Mouse (Mus musculus): ENCODE results near the gene Tmem135. TPM values are rescaled to one million over a fixed set of nuclear protein-coding genes. Genes with fewer than 3 reads are reported as not detected.

The Tmem135 gene
- total and polyA plus RNA-seq, 3 experiments, result 7.4 to 33.9 TPM; not detected in 1

DNA sequence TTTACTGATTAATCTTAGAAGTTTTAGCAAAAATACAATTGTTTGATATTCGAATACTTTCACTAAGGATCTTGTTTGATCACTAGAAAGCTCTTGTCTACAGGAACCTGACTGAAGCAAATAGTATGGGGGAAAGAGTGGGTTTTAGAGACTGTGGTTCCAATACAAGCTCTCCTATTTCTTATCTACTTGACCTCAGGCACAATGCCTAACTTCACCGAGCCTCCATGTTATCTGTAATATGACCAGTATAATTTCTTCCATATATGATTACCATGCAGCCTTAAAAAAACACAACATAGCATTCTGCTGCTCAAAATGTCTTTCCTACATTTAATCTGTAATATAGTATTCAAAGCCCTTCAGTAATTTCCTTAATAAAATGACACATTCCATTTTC, 161.9 kb downstream of the Tmem135 start:
- Histone ChIP-seq H3K36me3 (ENCODE audit: control insufficient read depth in 1 of 2, insufficient read depth in 2 of 2, low read length in 2 of 2) (peaks cover 0 to 19% of the 10 kb centered on the region in 2 experiments; a peak in 2 of 4 replicates), H3K9me3 (replicated peaks; ENCODE audit: insufficient read depth, low read length) (no peaks in the 10 kb centered on the region), H3K4me3 (ENCODE audit: control insufficient read depth in 1 of 2, insufficient read depth in 1 of 2, low read depth in 2 of 2, low read length in 2 of 2) (peak overlapping the region in 1 of 2 experiments; percentile 37; a peak in 1 of 4 replicates), H3K4me1 (ENCODE audit: control insufficient read depth in 1 of 2, insufficient read depth in 2 of 2, low read length in 2 of 2) (peaks cover 4 to 23% of the 10 kb centered on the region in 2 experiments; a peak in 2 of 4 replicates), H3K27ac (ENCODE audit: control insufficient read depth, low read depth, low read length) (no peak overlapping the region; the same call in 1 of the 2 replicates), H3K27me3 (ENCODE audit: control insufficient read depth in 1 of 2, insufficient read depth in 2 of 2, low read length in 2 of 2) (no peaks in the 10 kb centered on the region), H3K9ac (ENCODE audit: control insufficient read depth, low read depth, low read length, poor library complexity, severe bottlenecking) (no peak overlapping the region; the same call in 1 of the 2 replicates), H3K79me2 (ENCODE audit: control insufficient read depth, insufficient read depth, low read length, poor library complexity) (no peaks in the 10 kb centered on the region)
- TF ChIP-seq GATA1 (IDR thresholded peaks at IDR 0.05; ENCODE audit: low read depth, low read length) (peak; percentile 57; the same call in 1 of the 2 replicates), ZNF384 (IDR thresholded peaks at IDR 0.05; ENCODE audit: low read depth, low read length) (no peak), MXI1 (IDR thresholded peaks at IDR 0.05; ENCODE audit: low read depth, low read length) (no peak), CHD2 (IDR thresholded peaks at IDR 0.05; ENCODE audit: low read length) (no peak), NELFE (IDR thresholded peaks at IDR 0.05; ENCODE audit: low read depth, low read length) (no peak), CHD1 (IDR thresholded peaks at IDR 0.05; ENCODE audit: low read depth, low read length) (no peak), POLR2AphosphoS2 (IDR thresholded peaks at IDR 0.05; ENCODE audit: low read length) (no peak), MAX (IDR thresholded peaks at IDR 0.05; ENCODE audit: low read length) (no peak), TAL1 (IDR thresholded peaks at IDR 0.05; ENCODE audit: low read length) (peak; percentile 21; the same call in 1 of the 2 replicates)
- DNase-seq (ENCODE audit: low read depth, low spot score), result peak; percentile 50

DNA sequence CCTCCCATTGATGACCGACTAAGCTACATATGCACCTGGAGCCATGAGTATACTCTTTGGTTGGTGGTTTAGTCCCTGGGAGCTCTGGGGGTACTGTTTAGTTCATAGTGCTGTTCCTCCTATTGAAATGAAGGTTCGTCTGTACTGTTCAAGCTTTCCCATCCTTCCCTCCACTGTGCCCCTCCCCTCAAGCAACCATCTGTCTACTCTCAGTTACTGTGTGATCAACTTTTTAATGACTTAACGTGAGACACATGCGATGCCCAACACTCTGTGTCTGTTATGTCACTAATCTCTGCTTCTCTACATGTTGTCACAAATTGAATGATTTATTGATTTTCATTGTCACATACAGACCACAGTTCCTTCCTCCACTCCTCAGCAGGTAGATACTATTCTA, 164.4 kb downstream of the Tmem135 start:
- no peak overlapping the region for H3K4me3 ChIP-seq (ENCODE audit: control insufficient read depth in 1 of 2, insufficient read depth in 1 of 2, low read depth in 2 of 2, low read length in 2 of 2)
- TF ChIP-seq UBTF (IDR thresholded peaks at IDR 0.05; ENCODE audit: borderline replicate concordance, insufficient read depth, low read depth, low read length), result no peak
- no peak for TF ChIP-seq NELFE (IDR thresholded peaks at IDR 0.05; ENCODE audit: low read depth, low read length)
- no peak for TF ChIP-seq TAL1 (IDR thresholded peaks at IDR 0.05; ENCODE audit: low read length)
- TF ChIP-seq CTCF (IDR thresholded peaks at IDR 0.05 in 2 of 3, conservative IDR thresholded peaks at IDR 0.05 in 1 of 3; ENCODE audit: control insufficient read depth in 1 of 3, insufficient read depth in 1 of 3, low read depth in 2 of 3, low read length in 3 of 3, poor library complexity in 1 of 3, severe bottlenecking in 1 of 3), result no peak
- no peak for TF ChIP-seq MXI1 (IDR thresholded peaks at IDR 0.05; ENCODE audit: low read depth, low read length)

GRCm38 (mm10) chr7:89236592-89236991, 167.4 kb downstream of the Tmem135 start:
- no peak overlapping the region for H3K4me3 ChIP-seq (ENCODE audit: control insufficient read depth in 1 of 2, insufficient read depth in 1 of 2, low read depth in 2 of 2, low read length in 2 of 2)
- peaks cover 0 to 4% of the 10 kb centered on the region in 2 experiments; a peak in 2 of 4 replicates for H3K4me1 ChIP-seq (ENCODE audit: control insufficient read depth in 1 of 2, insufficient read depth in 2 of 2, low read length in 2 of 2)
- H3K27ac ChIP-seq (ENCODE audit: control insufficient read depth, low read depth, low read length), result no peak overlapping the region
- H3K36me3 ChIP-seq (ENCODE audit: control insufficient read depth in 1 of 2, insufficient read depth in 2 of 2, low read length in 2 of 2), result peaks cover 0 to 6% of the 10 kb centered on the region in 2 experiments; a peak in 2 of 4 replicates
- H3K9me3 ChIP-seq (replicated peaks; ENCODE audit: insufficient read depth, low read length), result no peaks in the 10 kb centered on the region
- no peak for TF ChIP-seq ELF1 (IDR thresholded peaks at IDR 0.05; ENCODE audit: low read depth, low read length)
- no peak for TF ChIP-seq RCOR1 (IDR thresholded peaks at IDR 0.05; ENCODE audit: low read depth, low read length)
- no peak for TF ChIP-seq MXI1 (IDR thresholded peaks at IDR 0.05; ENCODE audit: low read depth, low read length)
- no peak for TF ChIP-seq BHLHE40 (IDR thresholded peaks at IDR 0.05; ENCODE audit: borderline replicate concordance, low read depth, low read length)
- TF ChIP-seq KAT2A (conservative IDR thresholded peaks at IDR 0.05; ENCODE audit: low read depth, low read length), result no peak
- TF ChIP-seq POLR2AphosphoS5 (IDR thresholded peaks at IDR 0.05; ENCODE audit: borderline replicate concordance, low read depth, low read length), result no peak
- H3K79me2 ChIP-seq (ENCODE audit: control insufficient read depth, insufficient read depth, low read length, poor library complexity), result no peaks in the 10 kb centered on the region
- no peak for DNase-seq (ENCODE audit: low read depth, low spot score)
- no peak overlapping the region for H3K9ac ChIP-seq (ENCODE audit: control insufficient read depth, low read depth, low read length, poor library complexity, severe bottlenecking)
- no peaks in the 10 kb centered on the region for H3K27me3 ChIP-seq (ENCODE audit: control insufficient read depth in 1 of 2, insufficient read depth in 2 of 2, low read length in 2 of 2)

More for the DNA sequence above, 164.4 kb downstream of the Tmem135 start:
- Histone ChIP-seq H3K36me3 (ENCODE audit: control insufficient read depth in 1 of 2, insufficient read depth in 2 of 2, low read length in 2 of 2) (peaks cover 0 to 22% of the 10 kb centered on the region in 2 experiments; a peak in 2 of 4 replicates), H3K27me3 (ENCODE audit: control insufficient read depth in 1 of 2, insufficient read depth in 2 of 2, low read length in 2 of 2) (no peaks in the 10 kb centered on the region), H3K4me1 (ENCODE audit: control insufficient read depth in 1 of 2, insufficient read depth in 2 of 2, low read length in 2 of 2) (peaks cover 4 to 26% of the 10 kb centered on the region in 2 experiments; a peak in 2 of 4 replicates), H3K9ac (ENCODE audit: control insufficient read depth, low read depth, low read length, poor library complexity, severe bottlenecking) (no peak overlapping the region), H3K9me3 (replicated peaks; ENCODE audit: insufficient read depth, low read length) (no peaks in the 10 kb centered on the region), H3K79me2 (ENCODE audit: control insufficient read depth, insufficient read depth, low read length, poor library complexity) (no peaks in the 10 kb centered on the region), H3K27ac (ENCODE audit: control insufficient read depth, low read depth, low read length) (no peak overlapping the region)
- no peak for DNase-seq (ENCODE audit: low read depth, low spot score)
